Mouse (Mus musculus) spleen, adult 18-20 months (tissue): ENCODE measurements at regions not wholly inside any gene's neighbourhood (a gene's known extent, or its start where the extent isn't known, plus 50 kb on each side); places are given as distances from the start of the nearest gene placed in this dataset.

Source experiments
- DNase-seq, 2 experiments: peaks; one replicate each; pipeline ENCODE4 v3.0.0; 2022; ENCODE audit warnings: mixed read lengths in 2 of 2

GRCm38 (mm10) chr5:64662476-64662875 lies 140.7 kb upstream of the Klf3 start:
- DNase-seq = peak; percentile 26 to 34

- no peak for DNase-seq
Observed at GRCm38 (mm10) chr5:64663766-64664165, 139.4 kb upstream of the Klf3 start.

GRCm38 (mm10) chr5:64665064-64665463 lies 138.1 kb upstream of the Klf3 start:
- DNase-seq = no peak

DNA sequence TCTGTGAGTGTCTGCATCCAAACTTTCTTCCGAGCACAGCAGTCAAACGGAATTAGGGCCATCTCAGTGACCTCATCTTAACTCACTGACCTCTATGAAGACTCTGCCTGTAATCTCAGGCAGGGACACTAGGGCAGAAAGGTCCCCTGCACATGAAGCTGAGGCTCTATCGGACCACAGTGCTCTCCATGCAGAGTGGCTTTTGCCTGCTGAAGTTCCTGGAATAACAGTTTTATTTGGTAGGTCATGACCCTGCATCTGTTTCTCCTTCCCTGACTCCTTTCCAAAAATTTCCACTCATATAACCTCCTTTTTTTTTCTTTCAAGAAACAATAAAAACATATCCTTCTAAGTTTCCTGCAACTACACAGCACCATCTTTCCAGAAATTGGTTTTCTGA lies 136.9 kb upstream of the Klf3 start:
- DNase-seq = no peak

DNA sequence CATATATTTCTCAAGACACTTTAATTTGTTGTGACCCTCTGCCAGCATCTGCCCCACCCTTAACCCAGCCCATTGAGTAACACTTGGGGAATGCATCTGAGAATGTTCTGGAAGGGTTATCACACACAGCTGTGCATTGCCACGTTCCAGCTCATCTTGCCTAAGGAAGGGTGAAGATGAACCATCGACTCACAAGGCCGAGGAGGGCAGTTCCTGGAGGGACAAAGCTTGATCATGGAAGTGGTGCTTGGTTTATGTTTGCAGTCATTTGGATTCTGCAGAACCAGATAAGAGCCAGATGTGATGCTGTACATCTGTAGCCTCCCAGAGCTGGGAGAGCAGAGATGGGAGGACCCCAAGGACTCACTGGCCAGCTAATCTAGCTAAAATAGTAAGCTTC lies 136.1 kb upstream of the Klf3 start:
- DNase-seq = no peak

- DNase-seq = no peak
Observed at GRCm38 (mm10) chr5:64673861-64674260, 129.3 kb upstream of the Klf3 start.

DNA sequence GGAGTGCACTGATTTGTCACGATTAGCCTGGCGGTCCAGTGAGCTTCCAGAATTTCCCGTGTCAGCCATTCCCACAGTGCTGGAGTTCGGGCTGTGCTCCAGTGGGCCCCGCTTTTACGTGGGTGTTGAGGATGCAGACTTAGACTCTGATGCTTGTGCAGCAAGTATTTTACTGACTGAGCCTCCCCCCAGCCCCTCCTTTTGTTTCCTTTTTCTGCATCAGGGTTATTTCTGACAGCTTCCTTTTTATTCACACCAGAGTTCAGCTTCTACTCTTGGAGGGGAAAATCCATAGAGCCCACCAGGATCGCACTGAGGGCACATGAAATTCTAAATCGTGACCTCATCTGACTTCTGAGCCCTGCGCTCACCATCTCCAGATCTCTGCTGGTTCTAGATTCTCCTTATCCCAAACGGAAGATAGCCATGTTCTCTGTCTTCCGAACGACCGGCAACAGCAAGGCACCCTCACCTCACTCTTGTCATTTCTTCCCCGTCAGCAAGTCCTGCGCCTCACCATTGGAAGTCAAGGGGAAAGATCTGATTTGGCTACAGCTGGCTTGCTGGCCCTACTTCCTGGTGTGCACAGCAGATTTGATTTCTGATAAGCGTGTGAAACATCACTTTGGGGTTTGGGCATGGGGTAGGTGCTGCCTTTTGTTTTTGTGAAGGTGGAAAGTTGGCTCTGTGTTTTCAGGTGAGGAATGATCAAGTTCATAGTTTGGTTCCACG lies 126.8 kb upstream of the Klf3 start:
- no peak for DNase-seq

GRCm38 (mm10) chr5:64676946-64677588 lies 126.1 kb upstream of the Klf3 start:
- DNase-seq = no peak

DNA sequence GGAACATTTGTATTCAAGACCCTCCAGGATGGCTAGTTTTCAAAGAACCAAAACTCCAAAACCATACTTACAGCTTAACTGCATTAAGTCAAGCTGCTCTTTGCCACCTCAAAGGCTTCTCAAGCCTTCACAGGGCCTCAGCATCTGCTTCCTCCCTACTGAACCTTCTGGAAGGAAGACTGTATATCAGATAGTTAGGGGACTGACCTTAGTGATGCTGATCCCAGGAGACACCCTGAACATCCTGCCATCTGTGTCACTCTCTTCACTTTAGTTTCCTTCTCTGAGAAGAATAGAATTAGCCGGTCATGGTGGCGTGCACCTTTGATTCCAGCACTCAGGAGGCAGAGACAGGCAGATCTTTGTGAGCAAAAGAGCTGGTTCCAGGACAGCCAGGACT lies 124.5 kb upstream of the Klf3 start:
- DNase-seq = no peak

- no peak for DNase-seq
Observed at GRCm38 (mm10) chr5:64679996-64680625, 123.1 kb upstream of the Klf3 start.

DNA sequence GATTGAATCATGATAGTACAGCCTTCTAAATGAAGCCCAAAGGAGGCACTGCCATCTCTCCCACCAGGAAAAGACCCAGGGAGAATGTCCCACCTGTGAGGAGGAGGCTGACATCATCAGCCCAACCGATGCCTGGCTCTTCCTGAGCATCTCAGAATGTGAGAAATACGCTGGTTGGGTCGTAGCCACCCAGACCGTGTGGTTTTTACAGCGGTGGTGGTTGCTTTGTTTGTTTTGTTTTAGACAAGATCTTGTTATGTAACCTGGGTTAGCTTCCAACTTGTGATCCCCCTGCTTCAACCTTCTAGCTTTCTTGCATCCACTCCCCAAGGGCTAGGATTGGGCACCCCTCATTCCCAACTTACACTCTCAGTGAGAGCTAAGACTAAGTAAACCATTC lies 122.0 kb upstream of the Klf3 start:
- DNase-seq = no peak

DNA sequence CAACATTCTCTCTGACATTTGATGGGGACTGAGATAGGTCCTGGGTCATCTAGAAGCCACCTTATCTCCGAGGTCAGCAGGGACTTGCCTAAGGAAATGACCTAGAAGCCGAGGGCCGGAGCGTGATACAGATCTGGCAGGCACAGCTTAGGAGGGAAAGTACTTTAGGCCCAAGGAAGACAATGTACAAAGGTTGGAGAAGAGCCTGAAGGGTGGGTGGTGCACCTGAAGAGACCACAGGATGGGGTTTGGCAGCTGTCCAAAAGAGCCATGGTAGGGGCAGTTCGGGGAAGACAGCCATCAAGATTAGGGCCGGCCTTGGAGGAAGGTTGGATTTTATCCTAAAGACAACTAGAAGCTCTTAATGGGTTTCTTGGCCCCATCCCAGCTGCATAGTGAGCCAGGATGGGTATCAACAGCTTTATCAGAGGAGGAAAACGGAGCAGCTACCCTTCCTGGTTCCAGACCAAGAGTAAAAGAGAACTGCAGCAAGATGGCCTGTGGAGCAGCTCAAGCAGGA lies 120.8 kb upstream of the Klf3 start:
- no peak for DNase-seq

DNA sequence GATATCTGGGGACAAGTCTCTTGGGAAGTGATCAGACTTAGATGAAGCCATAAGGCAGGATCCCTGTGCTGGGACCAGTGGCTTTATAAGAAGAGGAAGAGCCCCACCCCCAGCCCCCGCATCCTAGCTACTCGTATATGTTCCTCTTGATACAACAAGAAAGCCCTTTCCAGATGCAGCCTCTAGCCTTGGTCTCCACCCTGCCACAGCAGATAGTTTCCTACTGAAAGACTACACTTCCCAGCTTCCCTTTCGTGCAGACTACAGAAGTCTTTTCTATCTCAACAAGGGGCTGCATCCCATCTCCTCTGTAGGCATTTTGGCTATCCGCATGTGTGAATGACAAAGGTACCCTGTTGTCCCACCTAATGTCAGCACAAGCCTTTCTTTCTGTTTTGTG lies 119.8 kb upstream of the Klf3 start:
- no peak for DNase-seq

- DNase-seq = no peak
Observed at GRCm38 (mm10) chr5:64684275-64684674, 118.9 kb upstream of the Klf3 start.

- DNase-seq = no peak
Observed at GRCm38 (mm10) chr5:64690148-64690547, 113.0 kb upstream of the Klf3 start.

DNA sequence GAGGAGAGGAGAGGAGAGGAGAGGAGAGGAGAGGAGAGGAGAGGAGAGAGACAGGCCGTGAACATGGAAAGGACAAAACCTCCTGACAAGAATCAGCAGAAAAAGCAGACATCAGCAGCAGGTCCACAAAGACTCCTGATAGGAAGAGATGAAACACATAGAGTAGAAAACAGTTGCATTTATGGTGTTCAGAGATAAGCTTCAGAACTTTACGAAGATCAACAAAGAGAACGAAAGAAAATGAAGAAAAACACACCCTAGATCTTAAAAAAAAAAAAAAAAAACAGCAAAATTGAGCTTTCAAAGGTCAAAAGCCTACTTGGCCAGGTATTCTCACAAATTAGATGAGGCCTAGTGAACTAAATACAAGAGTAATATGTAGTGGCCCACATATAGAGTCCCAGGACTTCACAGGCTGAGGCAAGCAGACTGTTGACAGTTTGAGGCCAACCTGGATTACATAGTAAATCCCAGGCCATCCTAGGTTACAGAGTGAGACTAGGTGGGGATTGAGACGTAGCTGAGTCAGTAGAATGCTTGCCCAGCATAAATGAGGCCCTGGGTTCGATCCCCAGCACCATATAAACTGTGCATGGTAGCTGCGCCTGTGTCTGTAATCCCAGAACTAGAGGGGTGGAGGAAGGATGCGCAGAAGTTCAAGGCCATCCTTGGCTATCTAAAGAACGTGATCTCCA lies 111.6 kb upstream of the Klf3 start:
- DNase-seq = no peak

DNA sequence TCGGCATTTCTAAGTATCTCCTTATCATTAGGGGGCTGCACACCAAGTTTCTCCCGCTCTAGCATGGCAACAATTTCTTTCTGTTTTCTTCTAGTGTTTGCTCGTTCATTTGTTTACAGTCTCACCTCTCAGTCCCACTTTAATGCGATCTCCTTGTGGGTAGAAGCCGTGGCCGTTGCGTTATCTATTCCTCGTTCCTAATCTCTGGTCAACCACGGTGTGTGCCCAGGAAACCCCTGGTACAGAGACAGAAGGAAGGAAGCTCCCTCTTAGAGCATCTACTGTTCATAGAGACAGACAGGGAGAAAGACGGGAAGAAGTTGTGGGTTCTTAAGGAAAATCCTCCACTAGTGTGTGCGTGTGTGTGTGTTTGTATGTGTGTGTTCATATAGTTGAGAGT lies 110.9 kb upstream of the Klf3 start:
- no peak for DNase-seq

- no peak for DNase-seq
Observed at GRCm38 (mm10) chr5:64693616-64694015, 109.6 kb upstream of the Klf3 start.

DNA sequence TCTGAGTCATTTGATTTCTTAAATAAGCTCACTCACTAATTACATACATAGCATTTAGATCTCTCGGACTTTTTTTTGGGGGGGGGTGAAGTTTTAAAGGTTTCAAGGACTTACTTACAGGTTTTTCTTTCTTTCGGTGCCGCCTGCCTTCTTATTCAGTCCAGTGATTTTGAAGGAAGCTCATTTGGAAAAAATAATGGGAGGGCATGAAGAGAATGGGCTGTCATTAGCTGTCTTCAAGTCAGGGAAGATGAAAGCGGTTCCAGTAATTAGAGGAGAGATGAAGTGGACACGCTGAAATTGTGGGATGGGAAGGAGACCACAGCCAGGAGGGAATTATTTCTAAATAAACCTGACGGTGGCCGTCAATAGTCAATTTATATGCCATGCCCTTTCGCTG lies 108.6 kb upstream of the Klf3 start:
- DNase-seq = no peak

DNA sequence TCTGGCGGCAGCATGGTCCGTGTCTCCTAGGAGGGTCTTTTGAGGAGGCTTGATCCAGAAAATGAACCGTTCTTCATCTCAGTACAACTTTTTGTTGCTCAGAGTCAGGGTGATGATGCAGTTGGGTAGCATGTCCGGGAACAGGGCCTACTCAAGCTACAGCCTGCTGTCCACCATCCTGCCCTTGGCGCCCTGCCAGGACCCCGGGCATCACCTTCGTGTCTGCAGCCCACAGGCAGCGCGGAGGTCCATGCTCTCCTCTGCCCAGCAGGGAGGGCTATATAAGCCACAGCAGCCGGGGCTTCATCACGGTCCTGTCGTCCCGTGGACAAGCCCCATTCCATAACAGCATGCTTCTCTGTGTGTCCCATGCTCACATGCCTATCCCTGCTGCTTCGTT lies 107.1 kb upstream of the Klf3 start:
- DNase-seq = no peak

GRCm38 (mm10) chr5:64697466-64697865 lies 105.7 kb upstream of the Klf3 start:
- no peak for DNase-seq

DNA sequence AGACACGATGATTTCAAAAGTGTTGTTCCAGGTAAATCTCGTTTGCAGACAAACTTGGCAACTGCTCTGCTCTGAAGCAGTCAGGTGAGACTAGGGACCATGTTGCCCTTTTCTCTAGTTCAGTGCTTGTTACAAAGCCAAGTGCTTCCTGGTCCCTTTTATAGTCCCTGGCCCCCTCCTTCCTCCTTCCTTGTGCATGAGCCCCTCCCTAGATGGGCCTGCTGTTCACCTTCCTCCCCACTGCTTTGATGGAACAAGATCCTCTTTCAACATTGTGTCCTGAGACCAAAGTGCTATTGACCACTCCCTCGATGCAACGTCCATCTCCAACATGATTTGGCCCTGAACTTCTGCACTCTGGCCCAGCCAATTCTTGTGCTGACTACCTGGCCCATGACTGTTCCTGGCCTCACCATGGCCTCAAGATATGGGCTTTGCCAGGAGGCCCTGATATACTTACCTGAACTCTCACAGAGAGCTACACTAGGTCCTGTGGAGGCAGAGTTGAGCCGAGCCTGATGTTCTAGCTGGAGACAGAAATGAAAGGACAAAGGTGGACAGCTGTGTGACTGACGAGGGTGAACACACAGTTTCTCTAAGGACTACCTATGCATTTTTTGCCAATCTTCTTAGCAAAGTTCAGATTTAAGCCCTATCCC lies 104.6 kb upstream of the Klf3 start:
- DNase-seq = no peak

DNA sequence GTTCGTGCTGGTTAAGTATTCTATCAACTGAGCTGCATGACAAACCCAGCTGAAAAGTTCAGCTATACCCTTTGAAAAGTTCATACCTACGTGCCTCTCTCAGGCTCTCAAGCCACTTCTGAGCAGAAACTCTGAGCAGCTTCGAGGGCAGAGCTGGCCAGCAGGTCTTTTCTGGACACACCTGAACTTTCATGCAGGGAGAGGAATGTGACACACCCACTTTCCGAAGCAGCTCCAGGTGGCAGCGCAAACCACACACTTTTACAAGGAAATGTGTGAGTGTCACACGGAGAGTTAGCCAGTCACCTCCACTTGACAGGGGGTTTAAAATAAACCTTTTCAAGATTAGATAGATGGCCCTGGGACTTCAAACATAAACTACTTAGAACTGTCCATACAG lies 103.2 kb upstream of the Klf3 start:
- DNase-seq = no peak
